Mouse (Mus musculus) hindbrain, embryonic 14.5 days (tissue): Measurements from ENCODE around the gene Hkdc1. TPM values are rescaled to one million over a fixed set of nuclear protein-coding genes. Genes with fewer than 3 reads are reported as not detected.

Experiments
- ATAC-seq: fragments of 200-750 bp; cut with Nextera tagmentation; 2 replicates; pipeline ENCODE4 v1.8.0; 2017; ENCODE audit warnings: moderate number of reproducible peaks, mild to moderate bottlenecking, moderate TSS enrichment, moderate library complexity; ENCODE audit not compliant: low FRiP score
- DNase-seq: peaks from one replicate; pipeline ENCODE4 v3.0.0-alpha.2; 2015; ENCODE audit warnings: low spot score
- H3K27ac ChIP-seq: fragments of 300-500 bp; sonication (generic); 2 replicates; pipeline ENCODE4 v1.5.1; 2014; ENCODE audit warnings: mild to moderate bottlenecking, moderate library complexity
- H3K27me3 ChIP-seq: fragments of 300-500 bp; sonication (generic); 2 replicates; pipeline ENCODE4 v1.6.1; 2014; ENCODE audit warnings: mild to moderate bottlenecking, low read length, mixed read lengths; ENCODE audit not compliant: control insufficient read depth, insufficient read depth
- H3K36me3 ChIP-seq: fragments of 300-500 bp; sonication (generic); replicated peaks from 2 replicates; pipeline ENCODE4 v1.6.1; 2014; ENCODE audit not compliant: control insufficient read depth, insufficient read depth
- H3K4me1 ChIP-seq: fragments of 300-500 bp; sonication (generic); replicated peaks from 2 replicates; pipeline ENCODE4 v1.6.1; 2014; ENCODE audit warnings: antibody characterized with exemption, low read length, mixed read lengths; ENCODE audit not compliant: control insufficient read depth, insufficient read depth
- H3K4me2 ChIP-seq: fragments of 300-500 bp; sonication (generic); replicated peaks from 2 replicates; pipeline ENCODE4 v1.6.1; 2014; ENCODE audit warnings: mild to moderate bottlenecking, moderate library complexity
- H3K4me3 ChIP-seq: fragments of 300-500 bp; sonication (generic); replicated peaks from 2 replicates; pipeline ENCODE4 v1.5.1; 2014; ENCODE audit warnings: mild to moderate bottlenecking, low read length
- H3K9ac ChIP-seq: fragments of 300-500 bp; sonication (generic); 2 replicates; pipeline ENCODE4 v1.6.1; 2014
- H3K9me3 ChIP-seq: fragments of 300-500 bp; sonication (generic); 2 replicates; pipeline ENCODE4 v1.6.1; 2016; ENCODE audit warnings: low read length; ENCODE audit not compliant: control insufficient read depth
- WGBS: fragments of 180-500 bp; shearing (Covaris S2); extraction: QIAGEN DNeasy Blood & Tissue Kit; methylation state at CpG from one replicate; pipeline ENCODE4 v1.1.7; 2014; 5-methylcytosine and 5-hydroxymethylcytosine counted together
- polyA plus RNA-seq: library from polyadenylated mRNA; unstranded; fragments of >200 nt; fragmentation: Nextera tagmentation; extraction: Ambion mirVana; gene quantifications from 2 replicates; pipeline ENCODE4 v1.2.1, GENCODE M21; 2014

Hkdc1 gene
- polyA plus RNA-seq, 1 experiment from 2014 or later, result 0.59 TPM

- Histone ChIP-seq H3K27me3 (no peaks in the 10 kb centered on the region), H3K4me1 (peaks cover 18% of the 10 kb centered on the region), H3K4me3 (no peak overlapping the region), H3K36me3 (no peaks in the 10 kb centered on the region), H3K9me3 (no peaks in the 10 kb centered on the region), H3K9ac (no peak overlapping the region), H3K4me2 (no peak overlapping the region), H3K27ac (no peak overlapping the region)
- ATAC-seq, result no peak
- no peak for DNase-seq
- 77% methylated on average over 4 of the region's 4 CpGs for WGBS
Measured at GRCm38 (mm10) chr10:62341956-62342355, 80.3 kb downstream of the Hkdc1 start.

GRCm38 (mm10) chr10:62340991-62341390, 81.3 kb downstream of the Hkdc1 start:
- no peaks in the 10 kb centered on the region for H3K36me3 ChIP-seq
- no peaks in the 10 kb centered on the region for H3K9me3 ChIP-seq
- peak overlapping the region; percentile 82 for H3K9ac ChIP-seq
- 21% methylated on average over 3 of the region's 3 CpGs for WGBS
- H3K27ac ChIP-seq, result peak overlapping the region; percentile 82
- H3K4me1 ChIP-seq, result peaks cover 18% of the 10 kb centered on the region
- H3K27me3 ChIP-seq, result no peaks in the 10 kb centered on the region
- ATAC-seq (no peak), DNase-seq (no peak)
- peak overlapping the region; percentile 60 for H3K4me2 ChIP-seq
- H3K4me3 ChIP-seq, result peak overlapping the region; percentile 66

GRCm38 (mm10) chr10:62340095-62340731, 82.1 kb downstream of the Hkdc1 start:
- Histone ChIP-seq H3K9me3 (no peaks in the 10 kb centered on the region), H3K27me3 (no peaks in the 10 kb centered on the region), H3K9ac (peak overlapping the region; percentile 82), H3K4me2 (peak overlapping the region; percentile 60), H3K4me3 (peak overlapping the region; percentile 66), H3K27ac (peak overlapping the region; percentile 82), H3K4me1 (peaks cover 18% of the 10 kb centered on the region), H3K36me3 (no peaks in the 10 kb centered on the region)
- DNase-seq (peak; percentile 88), ATAC-seq (peak; percentile 97)
- under 1% methylated on average over 38 of the region's 38 CpGs for WGBS

- H3K27ac ChIP-seq, result peak overlapping the region; percentile 82
- 5% methylated on average over 45 of the region's 45 CpGs for WGBS
- H3K4me2 ChIP-seq, result peak overlapping the region; percentile 60
- DNase-seq (peak; percentile 38), ATAC-seq (peak; percentile 55)
- H3K9me3 ChIP-seq, result no peaks in the 10 kb centered on the region
- H3K9ac ChIP-seq, result peak overlapping the region; percentile 82
- no peaks in the 10 kb centered on the region for H3K36me3 ChIP-seq
- H3K4me3 ChIP-seq, result peak overlapping the region; percentile 66
- no peaks in the 10 kb centered on the region for H3K27me3 ChIP-seq
- peaks cover 18% of the 10 kb centered on the region for H3K4me1 ChIP-seq
Measured at GRCm38 (mm10) chr10:62339211-62340094, 82.8 kb downstream of the Hkdc1 start.

DNA sequence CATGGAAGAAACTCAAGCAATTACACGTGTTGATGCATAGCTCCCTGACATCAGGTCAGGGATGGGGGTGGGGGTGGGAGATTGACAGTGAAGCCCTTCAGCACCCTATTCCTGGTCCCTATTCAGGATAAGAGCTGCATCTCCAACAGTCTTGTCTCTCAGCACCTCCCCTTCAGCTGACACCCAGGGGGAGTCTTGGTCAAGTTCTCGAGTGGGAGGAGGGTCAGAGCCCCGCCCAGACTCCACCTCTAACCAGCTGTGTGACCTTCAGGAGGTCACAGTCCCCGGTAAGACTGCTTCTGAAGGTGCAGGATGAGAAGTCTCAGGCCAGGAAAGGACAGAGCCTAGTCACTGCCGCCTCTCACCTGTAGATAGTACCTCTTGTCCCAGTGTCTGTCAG, 83.7 kb downstream of the Hkdc1 start:
- WGBS, result 30% methylated on average over 5 of the region's 5 CpGs
- Histone ChIP-seq H3K36me3 (no peaks in the 10 kb centered on the region), H3K9ac (peak overlapping the region; percentile 82), H3K27ac (no peak overlapping the region), H3K4me1 (peaks cover 18% of the 10 kb centered on the region), H3K27me3 (no peaks in the 10 kb centered on the region), H3K9me3 (no peaks in the 10 kb centered on the region), H3K4me3 (peak overlapping the region; percentile 66), H3K4me2 (peak overlapping the region; percentile 60)
- DNase-seq (no peak), ATAC-seq (no peak)

- Histone ChIP-seq H3K4me1 (peaks cover 18% of the 10 kb centered on the region), H3K9me3 (no peaks in the 10 kb centered on the region), H3K4me3 (peak overlapping the region; percentile 66; the same call in 1 of the 2 replicates), H3K9ac (0 out of 2 replicates have a peak overlapping the region, but pooled peaks have one; percentile 82), H3K27me3 (no peaks in the 10 kb centered on the region), H3K27ac (no peak overlapping the region), H3K4me2 (peak overlapping the region; percentile 60), H3K36me3 (no peaks in the 10 kb centered on the region)
- ATAC-seq, result no peak
- DNase-seq, result no peak
- 44% methylated on average over 9 of the region's 9 CpGs for WGBS
Measured at GRCm38 (mm10) chr10:62338176-62338575, 84.1 kb downstream of the Hkdc1 start.

GRCm38 (mm10) chr10:62336601-62337578, 85.4 kb downstream of the Hkdc1 start:
- Histone ChIP-seq H3K4me2 (no peak overlapping the region), H3K9ac (no peak overlapping the region), H3K4me3 (no peak overlapping the region), H3K9me3 (no peaks in the 10 kb centered on the region), H3K27ac (no peak overlapping the region), H3K36me3 (no peaks in the 10 kb centered on the region), H3K27me3 (no peaks in the 10 kb centered on the region), H3K4me1 (peaks cover 18% of the 10 kb centered on the region)
- 28% methylated on average over 12 of the region's 12 CpGs for WGBS
- ATAC-seq (no peak), DNase-seq (no peak)

DNA sequence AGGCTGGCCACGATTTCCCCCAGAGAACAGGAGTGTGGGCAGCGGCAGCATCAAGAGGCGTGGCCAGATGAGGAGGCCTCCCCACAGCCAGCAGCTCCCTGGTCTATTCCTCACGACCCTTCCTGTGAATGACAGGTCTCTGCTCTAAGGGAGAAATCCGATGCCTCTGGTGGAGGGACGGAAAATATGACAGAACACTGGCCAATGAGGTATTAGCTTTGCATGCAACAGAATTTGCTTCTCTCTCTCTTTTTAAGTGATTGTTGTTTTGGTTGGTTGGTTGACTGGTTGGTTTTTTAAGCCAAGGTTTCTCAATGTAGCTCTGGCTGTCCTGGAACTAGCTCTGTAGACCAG, 86.9 kb downstream of the Hkdc1 start:
- Histone ChIP-seq H3K4me2 (no peak overlapping the region), H3K36me3 (no peaks in the 10 kb centered on the region), H3K9ac (no peak overlapping the region), H3K4me1 (peaks cover 14% of the 10 kb centered on the region), H3K27me3 (no peaks in the 10 kb centered on the region), H3K9me3 (no peaks in the 10 kb centered on the region), H3K4me3 (no peak overlapping the region), H3K27ac (no peak overlapping the region)
- ATAC-seq, result no peak
- 17% methylated on average over 6 of the region's 6 CpGs for WGBS
- DNase-seq, result no peak
